Mouse (Mus musculus): ENCODE measurements around the gene Akap8l. TPM values are rescaled to one million over a fixed set of nuclear protein-coding genes. Genes with fewer than 3 reads are reported as not detected.

The Akap8l gene
- 93.1 TPM for polyA plus RNA-seq (2021)

DNA sequence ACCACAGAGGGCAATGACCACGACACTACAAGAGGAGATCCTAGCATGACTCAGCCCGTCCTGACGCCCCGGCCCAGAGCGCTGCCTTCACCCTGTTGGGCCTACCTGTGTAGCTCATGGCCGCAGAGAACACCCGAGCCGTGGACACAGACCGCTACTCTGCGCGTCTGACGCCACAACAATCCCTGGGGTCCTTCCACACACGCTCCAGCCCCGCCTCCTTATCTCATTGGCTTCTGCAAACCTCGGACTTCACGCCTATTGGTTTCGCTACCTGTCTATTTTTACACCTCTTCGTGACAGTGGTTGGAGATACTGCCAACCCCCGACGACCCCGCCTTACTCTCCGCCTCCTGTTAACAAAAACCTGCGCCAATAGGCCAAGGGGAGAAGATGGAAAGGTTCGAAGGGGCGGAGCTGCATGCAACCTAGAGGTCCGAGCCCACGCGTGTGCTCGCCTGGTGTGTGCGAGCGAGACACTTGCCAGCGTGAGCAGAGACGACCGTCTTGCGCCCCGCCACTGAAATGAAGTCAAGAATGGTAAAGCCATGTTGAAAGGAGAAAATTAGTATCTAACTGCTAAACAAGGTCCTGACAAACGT lies at the start of gene Akap8l:
TSS of gene Akap8l (minus strand) at position 226 of the 602 bp plus-strand sequence.
- no peak for TF ChIP-seq CTCF (IDR thresholded peaks at IDR 0.05)
- ChIA-PET CTCF (interaction anchor here (1.0 to 2.3 kb wide), 4 partner anchors 11 to 37 kb away, joined by 4 to 9 read pairs (median 6); partner anchors contain the start of gene Akap8), POLR2A (interaction anchor here (0.7 to 1.2 kb wide), 3 partner anchors 26 to 82 kb away, joined by 3 to 4 read pairs (median 3); partner anchors contain the start of gene Wiz)
- DNase-seq (ENCODE audit: low read depth, low spot score) (peak; percentile 86), ATAC-seq (peak; percentile 89)
- in situ Hi-C loops (cut with MboI; ENCODE audit: low pct_unique_long_range_greater_than_20kb) = no loop called here
- H3K27me3 ChIP-seq = no peaks in the 10 kb centered on the region

DNA sequence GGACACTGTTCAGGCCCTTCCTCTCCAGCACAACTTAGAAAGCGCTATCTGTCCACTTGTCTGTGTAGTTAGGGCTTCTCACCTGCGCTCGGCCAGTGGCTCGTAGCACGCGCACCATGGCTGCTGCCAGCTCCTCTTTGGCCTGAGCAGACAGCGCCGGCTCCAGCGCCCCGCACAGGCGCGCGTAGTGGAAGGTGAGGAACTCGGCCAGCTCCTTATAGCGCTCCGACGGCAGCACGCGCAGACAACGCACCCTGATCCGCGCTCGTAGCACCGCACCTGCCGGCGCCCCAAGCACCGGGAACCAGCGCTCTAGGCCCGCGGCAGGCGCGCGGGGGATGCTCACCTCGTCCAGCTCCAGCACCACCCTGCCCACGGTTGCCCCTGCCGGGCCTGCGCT lies 45.9 kb upstream of the Akap8l start:
- ATAC-seq = no peak
- peaks cover 53% of the 10 kb centered on the region for H3K27me3 ChIP-seq
- no peak for TF ChIP-seq CTCF (IDR thresholded peaks at IDR 0.05)
- no peak for DNase-seq (ENCODE audit: low read depth, low spot score)
- CTCF ChIA-PET = no interaction called here
- in situ Hi-C loops (cut with MboI; ENCODE audit: low pct_unique_long_range_greater_than_20kb) = no loop called here
- POLR2A ChIA-PET = no interaction called here

DNA sequence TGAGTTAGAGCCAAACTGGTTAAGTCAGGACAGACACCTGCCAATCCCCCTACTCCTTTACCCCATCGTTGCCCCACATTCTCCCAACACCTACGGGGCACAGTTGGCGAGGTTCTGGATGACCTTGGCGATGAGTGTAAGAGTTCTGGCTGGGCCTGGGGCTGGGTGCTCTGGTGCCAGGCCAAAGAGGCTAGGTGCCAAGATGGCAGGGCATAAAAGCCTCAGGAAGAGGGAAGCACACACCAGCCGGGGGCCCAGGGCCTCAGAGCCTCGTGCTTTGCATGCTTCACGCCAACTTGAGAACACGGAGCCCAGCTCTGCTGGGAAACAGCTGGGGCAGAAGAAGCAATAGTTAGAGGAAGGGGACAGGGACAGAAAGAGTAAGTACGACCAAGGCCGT lies 43.5 kb upstream of the Akap8l start:
- peaks cover 40% of the 10 kb centered on the region for H3K27me3 ChIP-seq
- ChIA-PET CTCF (no interaction called here), POLR2A (no interaction called here)
- no peak for TF ChIP-seq CTCF (IDR thresholded peaks at IDR 0.05)
- no peak for ATAC-seq
- no peak for DNase-seq (ENCODE audit: low read depth, low spot score)
- in situ Hi-C loops (cut with MboI; ENCODE audit: low pct_unique_long_range_greater_than_20kb) = no loop called here

DNA sequence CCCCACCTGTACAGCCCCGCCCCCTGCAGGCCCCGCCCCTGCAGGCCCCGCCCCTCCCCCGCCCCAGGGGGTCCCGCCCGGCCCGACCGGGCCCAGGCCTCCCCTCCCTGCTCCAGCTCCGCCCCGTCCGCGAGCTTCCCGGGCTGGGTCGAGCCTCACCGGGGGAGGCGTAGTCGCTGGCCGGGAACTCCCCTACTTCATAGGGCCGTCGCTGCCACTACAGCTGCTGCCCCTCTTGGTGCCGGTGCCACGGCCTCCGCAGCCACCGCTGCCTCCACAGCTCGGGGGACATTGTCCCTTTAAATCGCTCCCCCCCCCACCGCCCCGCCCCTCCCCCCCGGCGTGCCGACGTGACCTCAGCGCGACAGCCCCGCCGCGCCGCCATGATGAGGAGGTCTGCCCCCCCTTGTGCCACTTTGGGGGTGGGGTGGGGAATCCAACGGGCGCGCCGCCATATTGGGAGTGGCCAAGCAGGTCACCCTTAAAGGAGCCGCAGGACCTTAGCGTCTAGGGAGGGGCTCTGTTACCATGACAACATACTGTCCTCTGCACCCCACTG lies 38.8 kb upstream of the Akap8l start, which contains the start of gene Wiz:
TSS of gene Wiz (minus strand) at position 339 of the 559 bp plus-strand sequence.
- H3K27me3 ChIP-seq = peaks cover 3% of the 10 kb centered on the region
- in situ Hi-C loops (cut with MboI; ENCODE audit: low pct_unique_long_range_greater_than_20kb) = no loop called here
- ChIA-PET CTCF (interaction anchor here (0.6 kb wide), 1 partner anchor 48 kb away, joined by 3 read pairs; no protein-coding TSS in a partner anchor), POLR2A (interaction anchor here (0.6 to 1.0 kb wide), 2 partner anchors 19 to 39 kb away, joined by 3 read pairs; no protein-coding TSS in a partner anchor)
- ATAC-seq = peak; percentile 72
- DNase-seq (ENCODE audit: low read depth, low spot score) = peak; percentile 41
- TF ChIP-seq CTCF (IDR thresholded peaks at IDR 0.05) = no peak

DNA sequence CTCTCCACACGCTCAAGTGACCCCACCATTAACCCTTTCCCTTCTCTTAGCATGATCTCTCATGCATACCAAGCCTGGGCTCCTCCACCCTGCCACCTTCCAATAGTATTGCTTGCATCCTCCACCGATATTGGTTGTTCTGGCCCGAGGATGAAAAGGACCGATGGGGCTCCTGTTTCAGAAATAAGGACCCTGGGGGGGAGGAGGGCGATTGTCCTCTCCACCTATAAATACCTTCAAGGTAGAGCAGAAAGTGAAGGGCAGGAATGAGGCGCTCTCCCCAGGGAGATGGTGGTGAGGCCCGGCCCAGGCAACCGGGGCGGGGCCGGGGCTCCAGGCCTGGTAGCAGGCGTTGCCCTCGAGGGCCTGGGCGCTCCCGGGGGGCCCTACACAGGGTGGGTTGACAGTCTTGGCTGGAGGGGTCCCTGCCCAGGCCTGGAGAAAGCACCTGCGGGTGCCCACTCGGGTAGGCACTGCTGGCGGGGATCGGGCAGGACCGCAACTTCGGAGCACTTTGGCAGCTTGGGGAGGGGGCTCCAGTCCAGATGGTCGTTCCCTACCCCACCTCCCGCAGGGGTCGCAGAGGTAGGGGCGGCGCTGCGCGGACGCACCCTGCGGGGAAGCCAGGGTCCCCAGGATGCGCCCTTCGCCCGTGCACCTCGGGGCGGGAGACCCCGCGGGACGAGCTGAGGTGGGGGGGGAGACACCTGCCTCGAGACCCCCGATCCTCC lies 38.1 kb upstream of the Akap8l start:
- peaks cover 3% of the 10 kb centered on the region for H3K27me3 ChIP-seq
- CTCF ChIA-PET = no interaction called here
- in situ Hi-C loops (cut with MboI; ENCODE audit: low pct_unique_long_range_greater_than_20kb) = no loop called here
- DNase-seq (ENCODE audit: low read depth, low spot score) = no peak
- peak; percentile 28 for ATAC-seq
- TF ChIP-seq CTCF (IDR thresholded peaks at IDR 0.05) = no peak
- POLR2A ChIA-PET = interaction anchor here (1.2 kb wide), 1 partner anchor 11 kb away, joined by 4 read pairs; no protein-coding TSS in a partner anchor

DNA sequence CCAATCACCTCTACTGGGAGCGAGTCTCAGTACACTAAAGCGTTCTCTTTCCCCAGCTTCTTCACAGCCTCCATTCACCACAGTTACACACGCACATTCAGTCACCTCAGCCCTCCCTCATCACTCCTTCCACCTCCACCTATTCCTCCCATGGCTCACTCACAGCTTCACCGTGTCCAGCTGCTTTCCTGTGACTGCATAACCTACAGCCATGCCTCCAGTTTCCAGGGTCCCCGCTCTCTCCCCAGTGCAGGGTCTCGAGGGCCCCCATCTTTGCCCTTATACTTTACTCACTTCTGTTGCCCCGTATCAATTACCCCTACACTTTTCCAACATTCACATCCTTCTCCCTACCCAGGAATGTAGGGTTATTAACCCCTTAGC lies 37.6 kb upstream of the Akap8l start:
- POLR2A ChIA-PET = interaction anchor here (1.2 kb wide), 1 partner anchor 11 kb away, joined by 4 read pairs; no protein-coding TSS in a partner anchor
- ATAC-seq (no peak), DNase-seq (ENCODE audit: low read depth, low spot score) (no peak)
- peaks cover 3% of the 10 kb centered on the region for H3K27me3 ChIP-seq
- no peak for TF ChIP-seq CTCF (IDR thresholded peaks at IDR 0.05)
- CTCF ChIA-PET = interaction anchor here (1.5 kb wide), 1 partner anchor 37 kb away, joined by 9 read pairs; the partner anchor contains the start of gene Akap8l
- in situ Hi-C loops (cut with MboI; ENCODE audit: low pct_unique_long_range_greater_than_20kb) = no loop called here

DNA sequence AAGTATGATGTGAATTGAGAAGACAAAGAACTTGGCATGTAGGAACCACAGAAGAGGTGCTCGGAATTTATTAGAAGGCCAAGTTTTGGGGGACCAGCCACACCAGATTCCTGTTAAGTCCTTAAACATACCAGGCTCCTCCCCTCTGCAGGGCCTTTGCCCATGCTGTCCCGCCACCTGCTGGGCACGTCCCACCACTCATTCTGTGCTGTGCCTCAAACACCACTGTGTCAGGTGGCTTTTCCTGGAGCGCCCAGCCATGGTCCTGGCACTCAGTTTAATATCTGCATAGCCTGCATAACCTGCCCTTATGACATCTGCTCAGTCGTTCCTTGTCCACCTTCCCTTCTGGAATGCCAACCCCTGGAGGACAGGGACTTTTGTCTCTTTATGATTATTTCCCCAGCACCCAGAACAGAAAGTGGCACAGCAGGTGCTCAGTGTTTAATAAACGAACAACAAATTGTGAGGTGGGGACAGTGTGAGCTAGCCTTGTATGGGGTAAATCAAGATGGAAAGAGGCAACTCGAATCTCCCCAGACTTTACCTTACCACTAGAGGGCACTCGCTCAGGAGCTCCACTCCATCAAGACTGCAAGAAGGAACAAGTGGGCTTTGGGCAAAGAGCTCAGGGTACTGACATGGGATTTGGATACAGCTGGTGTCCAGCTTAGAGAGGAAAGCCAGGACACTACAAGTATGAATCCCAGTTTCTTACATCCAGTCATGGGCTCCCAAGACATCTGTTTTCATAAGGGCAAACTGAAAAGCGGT lies 36.4 kb upstream of the Akap8l start:
- ChIA-PET POLR2A (interaction anchor here (1.2 kb wide), 1 partner anchor 10 kb away, joined by 4 read pairs; no protein-coding TSS in a partner anchor), CTCF (interaction anchor here (0.6 to 1.5 kb wide), 7 partner anchors 9 to 67 kb away, joined by 3 to 10 read pairs (median 3); partner anchors contain the start of gene Akap8l)
- TF ChIP-seq CTCF (IDR thresholded peaks at IDR 0.05) = no peak
- ATAC-seq (no peak), DNase-seq (ENCODE audit: low read depth, low spot score) (no peak)
- no peaks in the 10 kb centered on the region for H3K27me3 ChIP-seq
- in situ Hi-C loops (cut with MboI; ENCODE audit: low pct_unique_long_range_greater_than_20kb) = no loop called here

DNA sequence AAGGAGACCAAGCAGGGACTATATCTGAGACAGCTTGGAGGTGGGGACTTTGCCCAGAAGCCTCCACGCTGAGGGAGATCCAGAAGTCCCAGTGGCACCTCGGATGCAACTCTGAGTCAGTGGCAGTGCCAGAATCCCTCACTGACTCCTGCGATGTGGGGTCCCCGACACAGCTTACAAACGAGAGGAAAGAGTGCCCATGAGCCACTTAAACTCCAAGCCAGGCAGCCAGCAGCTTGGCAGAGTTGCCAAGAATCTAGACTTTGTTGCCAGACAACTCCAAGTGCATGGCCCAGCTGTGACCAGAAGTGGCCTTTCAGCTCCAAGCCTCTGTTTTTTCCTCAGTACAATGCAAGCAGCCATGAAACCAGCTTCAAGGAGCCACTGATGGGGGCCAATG lies 33.3 kb upstream of the Akap8l start:
- no peak for TF ChIP-seq CTCF (IDR thresholded peaks at IDR 0.05)
- CTCF ChIA-PET = interaction anchor here (1.0 to 1.2 kb wide), 2 partner anchors 30 to 32 kb away, joined by 3 to 4 read pairs; no protein-coding TSS in a partner anchor
- in situ Hi-C loops (cut with MboI; ENCODE audit: low pct_unique_long_range_greater_than_20kb) = no loop called here
- no peak for DNase-seq (ENCODE audit: low read depth, low spot score)
- no peak for ATAC-seq
- POLR2A ChIA-PET = no interaction called here
- no peaks in the 10 kb centered on the region for H3K27me3 ChIP-seq

DNA sequence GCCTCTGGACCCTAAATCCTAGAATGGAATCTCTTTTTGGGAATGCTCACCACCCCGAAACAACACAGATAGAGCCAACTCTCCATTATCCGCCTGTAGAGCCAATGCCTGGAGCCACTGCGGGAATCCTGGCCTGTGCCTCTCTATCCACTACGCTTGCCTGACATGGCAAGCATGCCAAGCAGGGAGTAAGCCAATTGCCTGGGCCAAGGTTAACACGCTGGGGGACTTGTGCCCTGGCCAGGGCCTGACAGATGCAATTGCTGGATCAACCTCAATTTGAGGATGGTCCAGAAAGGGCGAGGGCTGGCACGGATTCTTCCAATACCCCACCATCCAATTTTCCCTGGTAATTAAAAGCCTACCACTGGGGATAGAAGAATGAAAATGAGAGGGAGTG lies 32.2 kb upstream of the Akap8l start:
- POLR2A ChIA-PET = interaction anchor here (1.1 kb wide), 1 partner anchor 26 kb away, joined by 5 read pairs; no protein-coding TSS in a partner anchor
- H3K27me3 ChIP-seq = no peaks in the 10 kb centered on the region
- CTCF ChIA-PET = no interaction called here
- in situ Hi-C loops (cut with MboI; ENCODE audit: low pct_unique_long_range_greater_than_20kb) = no loop called here
- DNase-seq (ENCODE audit: low read depth, low spot score) (no peak), ATAC-seq (no peak)
- no peak for TF ChIP-seq CTCF (IDR thresholded peaks at IDR 0.05)

DNA sequence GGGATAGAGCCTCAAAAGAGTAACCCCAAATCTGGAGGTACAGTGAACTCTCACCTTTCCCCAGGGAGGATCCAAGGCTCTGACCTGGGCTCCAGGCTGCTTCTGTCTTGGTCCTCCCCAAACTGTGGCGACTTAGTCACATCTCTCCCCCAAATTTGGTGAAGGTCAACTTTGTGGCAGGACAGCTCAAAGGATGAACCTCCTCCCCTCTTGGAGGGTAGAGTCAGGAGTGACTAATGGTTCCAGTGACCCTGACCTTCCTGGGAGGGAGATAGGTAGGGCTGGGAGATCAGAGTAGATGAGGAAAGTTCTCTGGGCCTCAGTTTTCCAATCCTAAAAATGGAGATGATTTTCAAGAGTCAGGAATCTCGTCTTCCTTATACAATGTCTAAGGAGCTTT lies 28.4 kb upstream of the Akap8l start:
- ChIA-PET POLR2A (interaction anchor here (1.0 kb wide), 1 partner anchor 12 kb away, joined by 3 read pairs; no protein-coding TSS in a partner anchor), CTCF (no interaction called here)
- no peaks in the 10 kb centered on the region for H3K27me3 ChIP-seq
- ATAC-seq (no peak), DNase-seq (ENCODE audit: low read depth, low spot score) (no peak)
- in situ Hi-C loops (cut with MboI; ENCODE audit: low pct_unique_long_range_greater_than_20kb) = no loop called here
- no peak for TF ChIP-seq CTCF (IDR thresholded peaks at IDR 0.05)
